Mouse (Mus musculus) brain, adult 2 months (tissue): ENCODE results near the gene Rpia.
"Not testable (repeated sequence)": the region's sequence is repeated elsewhere in the genome, so short reads cannot be mapped to it uniquely, and the experiment has no call there.

Experiments used
- DNase-seq: peaks from one replicate; pipeline ENCODE4 v3.0.0; 2011; ENCODE audit warnings: low read depth, low spot score

Rpia gene

GRCm38 (mm10) chr6:70791824-70792535 lies at the start of gene Rpia:
Rpia (minus strand) TSS chr6:70792232.
- DNase-seq = peak; percentile 100

- DNase-seq = no peak
These were observed 48.2 kb upstream of the Rpia start for GRCm38 (mm10) chr6:70840281-70840680.

- no peak for DNase-seq
These were observed 46.5 kb upstream of the Rpia start for GRCm38 (mm10) chr6:70838532-70838931.

- no peak for DNase-seq
These were observed 45.3 kb upstream of the Rpia start for GRCm38 (mm10) chr6:70837297-70837696.

- DNase-seq = no peak
These were observed 39.3 kb upstream of the Rpia start for GRCm38 (mm10) chr6:70831179-70831839.

- DNase-seq = no peak
These were observed 38.5 kb upstream of the Rpia start for GRCm38 (mm10) chr6:70830552-70830951.

- DNase-seq = no peak
These were observed 37.4 kb upstream of the Rpia start for GRCm38 (mm10) chr6:70829451-70829850.

GRCm38 (mm10) chr6:70824987-70825337 lies 32.9 kb upstream of the Rpia start:
- no peak for DNase-seq

- peak; percentile 96 for DNase-seq
These were observed 32.3 kb upstream of the Rpia start for GRCm38 (mm10) chr6:70824085-70824986.

- DNase-seq = not testable (repeated sequence)
These were observed 31.2 kb upstream of the Rpia start for GRCm38 (mm10) chr6:70823277-70823676.

GRCm38 (mm10) chr6:70822386-70822910 lies 30.4 kb upstream of the Rpia start:
- no peak for DNase-seq

- no peak for DNase-seq
These were observed 29.5 kb upstream of the Rpia start for GRCm38 (mm10) chr6:70821566-70821965.

GRCm38 (mm10) chr6:70815471-70815870 lies 23.4 kb upstream of the Rpia start:
- DNase-seq = no peak

- DNase-seq = no peak
These were observed 22.6 kb upstream of the Rpia start for GRCm38 (mm10) chr6:70814629-70814950.

- no peak for DNase-seq
These were observed 22.0 kb upstream of the Rpia start for GRCm38 (mm10) chr6:70813921-70814628.

- DNase-seq = no peak
These were observed 20.5 kb upstream of the Rpia start for GRCm38 (mm10) chr6:70812526-70812895.

GRCm38 (mm10) chr6:70811557-70812525 lies 19.8 kb upstream of the Rpia start:
- peak; percentile 84 for DNase-seq

GRCm38 (mm10) chr6:70810524-70810923 lies 18.5 kb upstream of the Rpia start:
- DNase-seq = no peak

- DNase-seq = no peak
These were observed 14.5 kb upstream of the Rpia start for GRCm38 (mm10) chr6:70806514-70806912.

- peak; percentile 80 for DNase-seq
These were observed 13.9 kb upstream of the Rpia start for GRCm38 (mm10) chr6:70805820-70806513.
